Mouse (Mus musculus): Measurements from ENCODE around the gene Idua. TPM values are rescaled to one million over a fixed set of nuclear protein-coding genes. Genes with fewer than 3 reads are reported as not detected.

Gene Idua
- total and polyA plus RNA-seq, 3 experiments = 2.3 to 10.6 (median 5.8) TPM

DNA sequence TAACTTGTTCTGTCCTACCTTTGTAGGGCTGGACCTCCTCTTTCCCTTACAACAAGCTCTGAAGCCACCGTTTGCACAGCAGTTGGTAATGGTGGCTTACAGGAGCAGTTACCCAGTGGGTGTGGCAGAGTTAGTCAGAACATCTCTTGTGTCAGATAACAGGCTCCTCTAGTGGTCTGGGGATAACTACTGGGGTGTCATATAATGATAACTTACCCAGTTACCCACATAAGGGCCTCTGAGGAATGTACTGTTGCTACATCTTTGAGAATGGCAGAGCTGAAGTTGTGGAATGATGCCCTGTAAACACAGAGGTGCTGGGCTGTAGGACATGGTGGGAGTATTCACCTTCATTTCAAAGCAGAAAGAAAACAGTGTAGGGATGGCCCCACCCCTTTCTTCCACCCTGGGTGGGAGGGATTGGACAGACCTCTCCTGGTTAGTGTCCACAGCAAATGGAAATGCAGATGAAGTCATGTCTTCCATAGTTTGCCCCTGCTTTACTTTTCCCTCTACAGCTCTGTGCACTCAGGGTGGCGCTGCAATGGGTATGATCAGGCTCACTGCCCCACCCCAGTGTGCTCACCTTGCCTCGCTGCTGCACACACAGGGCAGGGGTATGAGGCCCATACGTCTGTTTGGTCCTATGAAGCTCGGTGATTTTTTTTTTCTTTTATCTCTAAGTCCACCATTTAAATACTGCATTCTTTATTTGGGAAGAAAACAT lies 16.8 kb downstream of the Idua start:
- Histone ChIP-seq H3K4me2 (ENCODE audit: insufficient read depth, low read depth, poor library complexity, severe bottlenecking) (no peak overlapping the region), H3K36me3 (replicated peaks in 1 of 2; ENCODE audit: control insufficient read depth in 1 of 2, insufficient read depth in 1 of 2, low read length in 1 of 2) (peaks cover 9 to 63% of the 10 kb centered on the region in 2 experiments), H3K9ac (ENCODE audit: insufficient read depth, low read depth) (no peak overlapping the region), H3K4me3 (replicated peaks in 1 of 3; ENCODE audit: low read depth in 2 of 3, low read length in 2 of 3, poor library complexity in 1 of 3) (no peak overlapping the region), H3K27ac (ENCODE audit: insufficient read depth, low read depth) (no peak overlapping the region), H3K27me3 (replicated peaks) (no peaks in the 10 kb centered on the region), H3K9me3 (replicated peaks; ENCODE audit: low read length) (no peaks in the 10 kb centered on the region), H3K4me1 (ENCODE audit: control insufficient read depth in 1 of 2, insufficient read depth in 2 of 2) (no peaks in the 10 kb centered on the region), H3K79me2 (replicated peaks; ENCODE audit: control insufficient read depth, extremely low read depth, insufficient read depth, poor library complexity, severe bottlenecking) (no peaks in the 10 kb centered on the region)
- in situ Hi-C loops (cut with MboI; ENCODE audit: low pct_ligation_motif_present, low pct_unique_long_range_greater_than_20kb, low sequenced_read_pairs) (no loop called here), dilution Hi-C loops (cut with MboI; ENCODE audit: extremely low pct_ligation_motif_present, extremely low pct_unique_long_range_greater_than_20kb, low sequenced_read_pairs) (no loop called here)
- no peak for DNase-seq (ENCODE audit: extremely low read depth)
- TF ChIP-seq CTCF (conservative IDR thresholded peaks at IDR 0.05 in 1 of 2, IDR thresholded peaks at IDR 0.05 in 1 of 2; ENCODE audit: low read depth in 2 of 2, low read length in 2 of 2) = no peak

DNA sequence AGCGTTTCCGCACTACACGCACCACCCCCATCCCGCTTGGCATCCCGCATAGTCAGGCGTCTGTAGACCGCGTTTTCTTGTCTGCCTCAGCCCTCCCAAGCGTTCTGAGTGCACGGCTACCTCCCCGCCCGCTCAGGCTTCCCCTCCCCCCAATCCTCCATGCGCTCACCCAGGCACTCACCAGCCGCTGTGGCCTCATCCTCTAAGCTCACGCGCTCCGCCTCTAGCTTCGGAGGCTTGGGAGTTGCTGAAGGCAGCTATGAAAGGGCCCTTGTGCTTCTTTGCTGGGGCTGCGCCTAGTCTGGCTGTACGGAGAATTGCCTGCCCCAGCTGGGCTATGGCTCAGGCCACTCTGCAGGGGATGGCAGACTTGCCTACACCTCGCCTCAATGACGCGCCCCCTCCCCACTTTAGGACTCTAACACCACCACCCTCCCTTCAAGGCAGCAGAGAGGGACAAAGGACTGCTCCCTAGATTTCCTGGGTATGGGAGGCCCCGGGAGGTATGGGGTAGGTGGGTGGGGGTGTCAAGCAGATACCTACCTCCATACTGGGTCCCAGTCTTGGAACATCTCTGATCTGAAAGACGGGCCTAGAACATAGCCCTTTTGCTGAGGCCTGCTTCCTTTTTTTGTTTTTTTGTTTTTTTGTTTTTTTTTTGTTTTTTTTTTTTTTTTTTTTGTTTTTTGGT lies 17.6 kb downstream of the Idua start:
- H3K79me2 ChIP-seq (replicated peaks; ENCODE audit: control insufficient read depth, extremely low read depth, insufficient read depth, poor library complexity, severe bottlenecking) = no peaks in the 10 kb centered on the region
- no peak for DNase-seq (ENCODE audit: extremely low read depth)
- H3K36me3 ChIP-seq (replicated peaks in 1 of 2; ENCODE audit: control insufficient read depth in 1 of 2, insufficient read depth in 1 of 2, low read length in 1 of 2) = peaks cover 5 to 61% of the 10 kb centered on the region in 2 experiments
- no peaks in the 10 kb centered on the region for H3K27me3 ChIP-seq (replicated peaks)
- no peaks in the 10 kb centered on the region for H3K9me3 ChIP-seq (replicated peaks; ENCODE audit: low read length)
- no peak overlapping the region for H3K27ac ChIP-seq (ENCODE audit: insufficient read depth, low read depth)
- no peak for TF ChIP-seq UBTF (IDR thresholded peaks at IDR 0.05; ENCODE audit: low read depth, low read length)
- no peak overlapping the region for H3K9ac ChIP-seq (ENCODE audit: insufficient read depth, low read depth)
- in situ Hi-C loops (cut with MboI; ENCODE audit: low pct_ligation_motif_present, low pct_unique_long_range_greater_than_20kb, low sequenced_read_pairs) (no loop called here), dilution Hi-C loops (cut with MboI; ENCODE audit: extremely low pct_ligation_motif_present, extremely low pct_unique_long_range_greater_than_20kb, low sequenced_read_pairs) (no loop called here)
- H3K4me2 ChIP-seq (ENCODE audit: insufficient read depth, low read depth, poor library complexity, severe bottlenecking) = no peak overlapping the region
- H3K4me1 ChIP-seq (ENCODE audit: control insufficient read depth in 1 of 2, insufficient read depth in 2 of 2) = no peaks in the 10 kb centered on the region
- no peak overlapping the region for H3K4me3 ChIP-seq (replicated peaks in 1 of 3; ENCODE audit: low read depth in 2 of 3, low read length in 2 of 3, poor library complexity in 1 of 3)

DNA sequence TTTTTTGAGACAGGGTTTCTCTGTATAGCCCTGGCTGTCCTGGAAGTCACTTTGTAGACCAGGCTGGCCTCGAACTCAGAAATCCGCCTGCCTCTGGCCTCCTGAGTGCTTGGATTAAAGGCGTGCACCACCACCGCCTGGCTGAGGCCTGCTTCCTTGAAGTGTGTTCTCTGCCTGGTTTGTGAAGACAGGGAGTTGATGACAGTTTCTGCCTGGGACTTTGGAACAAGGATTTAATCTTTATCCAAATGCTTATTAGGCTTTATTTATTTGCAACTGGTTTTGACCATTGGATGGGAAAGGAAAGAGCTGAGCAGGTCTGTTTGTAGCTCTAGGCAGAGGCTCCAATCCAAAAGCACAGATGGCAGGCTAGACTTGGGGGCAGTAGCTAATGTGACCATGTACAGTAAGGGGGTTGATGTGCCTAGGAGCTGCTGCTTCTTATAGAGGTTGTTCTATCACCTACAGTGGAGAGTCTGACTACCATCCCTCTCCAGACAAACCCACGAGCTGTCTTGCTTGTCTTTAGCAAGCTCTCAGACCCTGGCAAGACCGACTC lies 18.2 kb downstream of the Idua start:
- Histone ChIP-seq H3K36me3 (replicated peaks in 1 of 2; ENCODE audit: control insufficient read depth in 1 of 2, insufficient read depth in 1 of 2, low read length in 1 of 2) (peaks cover 5 to 61% of the 10 kb centered on the region in 2 experiments), H3K27ac (ENCODE audit: insufficient read depth, low read depth) (no peak overlapping the region), H3K9me3 (replicated peaks; ENCODE audit: low read length) (no peaks in the 10 kb centered on the region), H3K4me3 (replicated peaks in 1 of 3; ENCODE audit: low read depth in 2 of 3, low read length in 2 of 3, poor library complexity in 1 of 3) (no peak overlapping the region), H3K27me3 (replicated peaks) (no peaks in the 10 kb centered on the region), H3K9ac (ENCODE audit: insufficient read depth, low read depth) (no peak overlapping the region), H3K79me2 (replicated peaks; ENCODE audit: control insufficient read depth, extremely low read depth, insufficient read depth, poor library complexity, severe bottlenecking) (no peaks in the 10 kb centered on the region), H3K4me1 (ENCODE audit: control insufficient read depth in 1 of 2, insufficient read depth in 2 of 2) (no peaks in the 10 kb centered on the region), H3K4me2 (ENCODE audit: insufficient read depth, low read depth, poor library complexity, severe bottlenecking) (no peak overlapping the region)
- dilution Hi-C loops (cut with MboI; ENCODE audit: extremely low pct_ligation_motif_present, extremely low pct_unique_long_range_greater_than_20kb, low sequenced_read_pairs) = no loop called here
- in situ Hi-C loops (cut with MboI; ENCODE audit: low pct_ligation_motif_present, low pct_unique_long_range_greater_than_20kb, low sequenced_read_pairs) = no loop called here
- no peak for DNase-seq (ENCODE audit: extremely low read depth)
- no peak for TF ChIP-seq MYC (IDR thresholded peaks at IDR 0.05; ENCODE audit: low read depth, low read length)
- no peak for TF ChIP-seq KAT2A (IDR thresholded peaks at IDR 0.05; ENCODE audit: insufficient replicate concordance, low read length)
- no peak for TF ChIP-seq CHD2 (IDR thresholded peaks at IDR 0.05; ENCODE audit: low read length)
- TF ChIP-seq MAFK (IDR thresholded peaks at IDR 0.05; ENCODE audit: insufficient replicate concordance, low read length) = no peak
- no peak for TF ChIP-seq JUN (IDR thresholded peaks at IDR 0.05; ENCODE audit: insufficient read depth, low read depth, low read length)
- TF ChIP-seq MEF2A (IDR thresholded peaks at IDR 0.05; ENCODE audit: borderline replicate concordance, low read depth, low read length) = no peak
- TF ChIP-seq NELFE (IDR thresholded peaks at IDR 0.05; ENCODE audit: low read depth, low read length) = no peak
- TF ChIP-seq ETS1 (conservative IDR thresholded peaks at IDR 0.05; ENCODE audit: low read depth, low read length) = no peak
- no peak for TF ChIP-seq BHLHE40 (IDR thresholded peaks at IDR 0.05; ENCODE audit: low read depth, low read length)
- TF ChIP-seq ZMIZ1 (IDR thresholded peaks at IDR 0.05; ENCODE audit: low read depth, low read length) = no peak
- no peak for TF ChIP-seq IRF4 (IDR thresholded peaks at IDR 0.05; ENCODE audit: low read depth, low read length)
- TF ChIP-seq USF1 (IDR thresholded peaks at IDR 0.05; ENCODE audit: low read depth, low read length) = no peak
- no peak for TF ChIP-seq MXI1 (IDR thresholded peaks at IDR 0.05; ENCODE audit: low read depth, low read length)
- no peak for TF ChIP-seq ZNF384 (IDR thresholded peaks at IDR 0.05; ENCODE audit: low read depth, low read length)
- no peak for TF ChIP-seq RAD21 (IDR thresholded peaks at IDR 0.05; ENCODE audit: low read depth, low read length)
- no peak for TF ChIP-seq SIN3A (IDR thresholded peaks at IDR 0.05; ENCODE audit: low read length)
- no peak for TF ChIP-seq UBTF (IDR thresholded peaks at IDR 0.05; ENCODE audit: low read depth, low read length)
- no peak for TF ChIP-seq EP300 (IDR thresholded peaks at IDR 0.05; ENCODE audit: low read length)
